Mouse (Mus musculus) embryonic facial prominence, embryonic 14.5 days (tissue): ENCODE measurements at regions not wholly inside any gene's neighbourhood (a gene's known extent, or its start where the extent isn't known, plus 50 kb on each side); places are given as distances from the start of the nearest gene placed in this dataset.

ENCODE experiments used
- ATAC-seq: fragments of 200-750 bp; cut with Nextera tagmentation; 2 replicates; pipeline ENCODE4 v1.8.0; 2017; ENCODE audit warnings: low read depth, moderate number of reproducible peaks, moderate TSS enrichment
- DNase-seq: peaks from one replicate; pipeline ENCODE4 v3.0.0-alpha.2; 2015; ENCODE audit warnings: low spot score
- H3K27ac ChIP-seq: fragments of 300-500 bp; sonication (generic); replicated peaks from 2 replicates; pipeline ENCODE4 v1.5.1; 2014; ENCODE audit warnings: low read depth, mild to moderate bottlenecking, low read length, moderate library complexity
- H3K27me3 ChIP-seq: fragments of 300-500 bp; sonication (generic); replicated peaks from 2 replicates; pipeline ENCODE4 v1.6.1; 2014; ENCODE audit warnings: low read length; ENCODE audit not compliant: control insufficient read depth, insufficient read depth
- H3K36me3 ChIP-seq: fragments of 300-500 bp; sonication (generic); 2 replicates; pipeline ENCODE4 v1.6.1; 2014; ENCODE audit warnings: low read length, mixed read lengths; ENCODE audit not compliant: control insufficient read depth, insufficient read depth
- H3K4me1 ChIP-seq: fragments of 300-500 bp; sonication (generic); 2 replicates; pipeline ENCODE4 v1.6.1; 2014; ENCODE audit warnings: antibody characterized with exemption, low read length; ENCODE audit not compliant: control insufficient read depth, insufficient read depth
- H3K4me2 ChIP-seq: fragments of 300-500 bp; sonication (generic); 2 replicates; pipeline ENCODE4 v1.6.1; 2014; ENCODE audit warnings: low read depth, mild to moderate bottlenecking, low read length, moderate library complexity, mixed read lengths
- H3K4me3 ChIP-seq: fragments of 300-500 bp; sonication (generic); 2 replicates; pipeline ENCODE4 v1.5.1; 2014; ENCODE audit warnings: low read depth, mild to moderate bottlenecking, low read length
- H3K9ac ChIP-seq: fragments of 300-500 bp; sonication (generic); 2 replicates; pipeline ENCODE4 v1.6.1; 2014; ENCODE audit warnings: low read depth, mild to moderate bottlenecking, low read length, moderate library complexity, mixed read lengths
- H3K9me3 ChIP-seq: fragments of 300-500 bp; sonication (generic); 2 replicates; pipeline ENCODE4 v1.6.1; 2016; ENCODE audit warnings: low read length; ENCODE audit not compliant: control insufficient read depth
- WGBS: fragments of 180-500 bp; shearing (Covaris S2); extraction: QIAGEN DNeasy Blood & Tissue Kit; methylation state at CpG from one replicate; pipeline ENCODE4 v1.1.7; 2014; 5-methylcytosine and 5-hydroxymethylcytosine counted together

DNA sequence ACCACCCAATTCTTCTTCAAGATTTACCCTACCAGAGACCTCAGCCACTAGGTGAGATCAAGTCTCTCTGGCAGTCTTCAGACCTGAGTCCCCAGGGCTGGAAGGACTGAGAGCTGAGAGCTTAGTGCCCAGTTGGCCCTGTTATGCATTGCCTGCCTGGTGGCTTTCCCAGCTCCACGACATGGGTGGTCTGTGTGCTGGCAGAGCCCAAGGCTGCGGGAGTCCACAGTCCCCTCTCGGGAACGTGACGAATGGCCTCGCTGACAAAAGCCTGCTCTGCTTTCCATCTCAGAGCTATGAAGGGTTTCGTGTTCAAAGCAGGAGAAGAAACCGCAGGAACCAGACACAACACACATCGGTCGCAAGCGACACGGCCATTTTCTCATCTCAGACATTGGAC is 450.7 kb downstream of the Ccdc171 start:
- Histone ChIP-seq H3K4me2 (peak overlapping the region; percentile 11; the same call in 1 of the 2 replicates), H3K9ac (no peak overlapping the region), H3K36me3 (no peaks in the 10 kb centered on the region), H3K9me3 (no peaks in the 10 kb centered on the region), H3K4me1 (peaks cover 9% of the 10 kb centered on the region), H3K27me3 (no peaks in the 10 kb centered on the region), H3K4me3 (no peak overlapping the region), H3K27ac (peak overlapping the region; percentile 16; the same call in 1 of the 2 replicates)
- peak; percentile 54 for DNase-seq
- ATAC-seq: peak; percentile 50; the same call in 1 of the 2 replicates
- 42% methylated on average over 12 of the region's 12 CpGs for WGBS

DNA sequence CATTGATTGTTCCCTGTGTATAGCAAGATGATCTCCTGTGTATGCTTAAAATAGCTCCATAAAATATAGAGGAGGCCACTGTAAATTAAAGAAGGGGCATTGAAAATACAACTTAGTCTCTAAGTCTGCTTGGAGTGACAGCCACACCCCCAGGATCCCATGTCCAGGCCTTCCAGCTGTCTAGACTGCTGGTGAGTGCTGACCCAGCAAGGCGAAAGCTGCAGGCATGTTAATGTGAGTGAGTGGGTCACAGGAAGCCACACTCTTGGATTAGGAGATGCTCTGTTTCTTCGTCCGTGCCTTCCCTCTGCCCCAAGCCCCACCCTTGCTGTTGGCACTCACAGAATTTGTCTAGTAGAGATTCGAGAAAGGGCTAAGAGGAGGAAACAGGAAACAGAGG is 453.7 kb downstream of the Ccdc171 start:
- Histone ChIP-seq H3K4me3 (no peak overlapping the region), H3K4me1 (peaks cover 9% of the 10 kb centered on the region), H3K36me3 (no peaks in the 10 kb centered on the region), H3K9me3 (no peaks in the 10 kb centered on the region), H3K27ac (no peak overlapping the region), H3K9ac (no peak overlapping the region), H3K4me2 (no peak overlapping the region), H3K27me3 (no peaks in the 10 kb centered on the region)
- DNase-seq (no peak), ATAC-seq (no peak)
- WGBS: 49% methylated on average over 4 of the region's 4 CpGs

DNA sequence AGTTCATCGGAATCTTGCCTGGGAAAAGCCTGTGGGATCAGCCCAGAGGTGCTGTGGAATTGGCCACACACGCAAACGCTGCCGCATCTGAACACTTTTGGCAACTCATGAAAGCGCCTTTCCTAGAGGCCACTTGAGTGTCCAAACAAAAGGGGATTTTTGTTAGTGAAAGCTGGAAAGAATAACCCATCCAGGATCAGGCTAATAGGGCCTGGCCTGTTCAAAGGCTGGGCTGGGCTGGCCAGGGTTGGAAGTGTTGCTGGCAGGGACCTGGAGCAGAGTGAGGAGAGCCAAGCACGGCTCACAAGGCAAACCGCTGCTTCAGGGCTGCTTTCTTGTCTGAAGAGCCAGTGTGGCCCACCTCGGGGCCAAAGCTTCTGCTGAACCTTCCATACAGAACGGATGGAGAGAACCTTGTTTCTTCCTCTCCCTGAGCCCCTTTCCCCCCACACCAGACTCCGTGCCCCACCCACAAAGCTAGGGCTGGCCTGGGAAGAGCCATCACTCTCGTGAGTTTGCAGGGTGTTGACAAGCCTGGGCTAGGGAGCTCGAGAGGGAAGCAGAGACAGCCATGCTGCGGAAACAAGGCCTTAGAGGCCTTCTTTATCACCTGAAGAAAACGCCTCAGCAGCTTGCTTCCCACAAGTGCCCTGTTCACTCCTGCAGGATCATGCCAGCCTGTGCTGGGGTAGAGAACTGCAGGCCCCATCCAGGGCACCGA is 459.5 kb downstream of the Ccdc171 start:
- Histone ChIP-seq H3K4me1 (peaks cover 25% of the 10 kb centered on the region), H3K36me3 (no peaks in the 10 kb centered on the region), H3K9ac (no peak overlapping the region), H3K4me3 (no peak overlapping the region), H3K27ac (peak overlapping the region; percentile 52), H3K4me2 (no peak overlapping the region), H3K9me3 (no peaks in the 10 kb centered on the region), H3K27me3 (no peaks in the 10 kb centered on the region)
- ATAC-seq (no peak; the same call in 1 of the 2 replicates), DNase-seq (peak; percentile 48)
- 72% methylated on average over 15 of the region's 15 CpGs for WGBS

DNA sequence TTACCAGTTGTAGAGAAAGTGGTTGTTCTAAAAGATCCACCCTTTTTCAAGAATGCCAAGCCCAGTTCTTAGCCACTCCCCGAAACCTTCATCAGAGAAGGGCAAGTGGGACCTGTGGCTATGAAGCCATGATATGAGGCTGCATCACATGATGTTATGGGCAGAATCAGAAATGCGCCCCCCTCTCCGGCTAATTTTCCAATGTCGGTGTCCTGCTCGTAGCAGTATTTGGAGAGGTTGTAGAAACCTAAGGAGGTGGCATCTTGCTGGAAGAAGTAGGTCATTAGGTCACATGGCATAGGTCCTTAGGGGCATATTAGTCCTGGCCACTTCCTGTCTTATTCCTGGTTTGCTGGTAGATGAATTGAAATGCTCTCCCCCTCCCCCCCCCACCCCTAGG is 460.1 kb downstream of the Ccdc171 start:
- Histone ChIP-seq H3K4me1 (peaks cover 30% of the 10 kb centered on the region), H3K27ac (no peak overlapping the region), H3K36me3 (no peaks in the 10 kb centered on the region), H3K4me2 (no peak overlapping the region), H3K27me3 (no peaks in the 10 kb centered on the region), H3K4me3 (no peak overlapping the region), H3K9ac (no peak overlapping the region), H3K9me3 (no peaks in the 10 kb centered on the region)
- DNase-seq: no peak
- 87% methylated on average over 5 of the region's 5 CpGs for WGBS
- ATAC-seq: no peak

DNA sequence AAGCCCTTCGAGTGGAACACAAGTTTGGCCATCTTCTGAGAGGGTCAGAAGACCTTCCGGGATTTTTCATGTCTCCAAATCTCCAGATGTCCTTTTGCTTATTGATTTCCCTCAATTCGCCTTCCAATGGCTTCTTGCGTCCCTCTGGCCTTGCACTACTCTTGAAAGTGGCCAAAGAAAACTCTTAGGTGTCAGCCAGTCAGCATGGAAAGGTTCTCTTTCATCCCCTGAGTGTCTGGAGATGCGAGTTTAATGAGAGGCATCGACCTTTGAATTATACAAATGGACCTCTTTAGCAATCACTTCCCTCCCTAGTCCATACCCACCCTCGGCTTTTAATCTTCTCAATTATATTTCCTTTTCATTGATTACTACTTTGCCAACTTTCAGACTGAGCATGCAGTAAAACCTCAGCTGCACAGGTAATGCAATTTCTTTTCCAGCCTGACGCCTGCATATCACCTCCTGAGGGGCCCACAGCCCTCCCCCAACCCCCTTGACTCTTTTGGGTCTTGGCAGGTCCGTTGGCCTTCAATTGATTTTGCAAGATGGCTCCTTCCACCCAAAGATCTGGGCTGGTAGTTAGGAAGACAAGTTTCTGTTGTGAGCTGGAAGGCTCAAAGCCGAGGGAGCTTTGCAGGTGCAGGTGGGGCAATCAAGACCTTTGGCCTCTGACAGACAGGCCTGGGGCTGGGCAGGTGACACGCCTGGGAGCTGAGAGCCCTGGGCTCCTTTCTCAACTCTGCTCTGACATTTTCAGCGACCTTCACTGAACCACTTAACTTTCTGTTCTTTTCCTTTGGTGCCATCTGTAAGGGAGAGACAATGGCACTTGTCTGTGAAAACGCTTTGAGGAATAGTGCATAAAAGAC is 461.8 kb downstream of the Ccdc171 start:
- H3K4me3 ChIP-seq: no peak overlapping the region
- no peak for ATAC-seq
- no peak overlapping the region for H3K4me2 ChIP-seq
- H3K9me3 ChIP-seq: no peaks in the 10 kb centered on the region
- H3K27me3 ChIP-seq: no peaks in the 10 kb centered on the region
- no peak overlapping the region for H3K9ac ChIP-seq
- WGBS: 75% methylated on average over 13 of the region's 13 CpGs
- H3K4me1 ChIP-seq: peaks cover 40% of the 10 kb centered on the region
- H3K36me3 ChIP-seq: no peaks in the 10 kb centered on the region
- H3K27ac ChIP-seq: peak overlapping the region; percentile 86
- DNase-seq: no peak

DNA sequence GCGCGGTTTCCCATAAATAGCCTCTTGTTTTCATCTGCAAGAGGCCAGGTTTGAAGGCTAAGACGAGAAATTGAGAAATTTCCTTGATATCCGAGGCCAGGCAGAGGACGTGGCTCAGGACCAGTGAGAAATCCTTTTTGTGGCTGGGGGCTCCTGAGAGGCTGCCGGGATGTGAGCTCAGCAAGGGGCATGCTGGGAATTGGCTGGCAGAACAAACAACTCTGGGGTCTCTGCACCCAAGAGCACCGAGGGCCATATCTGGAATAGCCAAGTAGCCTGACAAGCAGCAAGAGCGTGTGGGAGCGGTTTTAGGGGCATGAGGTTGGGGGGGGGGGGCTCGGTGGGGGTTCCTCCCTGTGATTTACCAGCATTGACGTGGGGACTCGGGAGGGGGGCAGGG is 462.5 kb downstream of the Ccdc171 start:
- H3K4me3 ChIP-seq: no peak overlapping the region
- DNase-seq: peak; percentile 79
- no peak overlapping the region for H3K9ac ChIP-seq
- 37% methylated on average over 11 of the region's 12 CpGs for WGBS
- H3K27ac ChIP-seq: peak overlapping the region; percentile 86
- 0 out of 2 replicates have a peak, but pooled peaks have one; percentile 13 for ATAC-seq
- H3K36me3 ChIP-seq: no peaks in the 10 kb centered on the region
- H3K27me3 ChIP-seq: no peaks in the 10 kb centered on the region
- H3K4me2 ChIP-seq: peak overlapping the region; percentile 26; the same call in 1 of the 2 replicates
- no peaks in the 10 kb centered on the region for H3K9me3 ChIP-seq
- peaks cover 40% of the 10 kb centered on the region for H3K4me1 ChIP-seq

DNA sequence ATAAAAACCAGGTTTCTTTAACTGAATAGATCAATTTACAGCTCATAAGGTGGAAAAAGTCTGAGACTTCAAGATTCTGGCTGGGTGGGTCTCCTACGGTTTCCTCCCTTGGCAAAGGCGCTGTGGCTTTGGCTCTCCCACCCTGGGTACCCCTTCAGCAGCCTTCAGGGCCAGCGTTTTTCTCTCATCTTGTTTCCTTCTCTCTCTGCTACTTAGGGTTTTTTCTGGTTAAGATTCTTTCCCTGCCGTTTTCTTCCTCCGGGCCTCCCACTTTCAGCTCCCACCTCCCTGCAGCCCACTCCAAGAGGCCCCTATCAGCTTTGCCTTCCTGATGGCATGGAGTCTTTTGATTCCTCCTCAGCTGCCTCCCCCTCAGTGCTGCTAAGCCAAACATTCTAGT is 463.0 kb downstream of the Ccdc171 start:
- peak overlapping the region; percentile 26; the same call in 1 of the 2 replicates for H3K4me2 ChIP-seq
- H3K36me3 ChIP-seq: no peaks in the 10 kb centered on the region
- 10% methylated on average over 4 of the region's 5 CpGs for WGBS
- ATAC-seq (peak; percentile 68; the same call in 1 of the 2 replicates), DNase-seq (peak; percentile 91)
- no peaks in the 10 kb centered on the region for H3K27me3 ChIP-seq
- H3K4me3 ChIP-seq: no peak overlapping the region
- no peak overlapping the region; the same call in 1 of the 2 replicates for H3K9ac ChIP-seq
- peak overlapping the region; percentile 86 for H3K27ac ChIP-seq
- H3K4me1 ChIP-seq: peaks cover 40% of the 10 kb centered on the region
- no peaks in the 10 kb centered on the region for H3K9me3 ChIP-seq

DNA sequence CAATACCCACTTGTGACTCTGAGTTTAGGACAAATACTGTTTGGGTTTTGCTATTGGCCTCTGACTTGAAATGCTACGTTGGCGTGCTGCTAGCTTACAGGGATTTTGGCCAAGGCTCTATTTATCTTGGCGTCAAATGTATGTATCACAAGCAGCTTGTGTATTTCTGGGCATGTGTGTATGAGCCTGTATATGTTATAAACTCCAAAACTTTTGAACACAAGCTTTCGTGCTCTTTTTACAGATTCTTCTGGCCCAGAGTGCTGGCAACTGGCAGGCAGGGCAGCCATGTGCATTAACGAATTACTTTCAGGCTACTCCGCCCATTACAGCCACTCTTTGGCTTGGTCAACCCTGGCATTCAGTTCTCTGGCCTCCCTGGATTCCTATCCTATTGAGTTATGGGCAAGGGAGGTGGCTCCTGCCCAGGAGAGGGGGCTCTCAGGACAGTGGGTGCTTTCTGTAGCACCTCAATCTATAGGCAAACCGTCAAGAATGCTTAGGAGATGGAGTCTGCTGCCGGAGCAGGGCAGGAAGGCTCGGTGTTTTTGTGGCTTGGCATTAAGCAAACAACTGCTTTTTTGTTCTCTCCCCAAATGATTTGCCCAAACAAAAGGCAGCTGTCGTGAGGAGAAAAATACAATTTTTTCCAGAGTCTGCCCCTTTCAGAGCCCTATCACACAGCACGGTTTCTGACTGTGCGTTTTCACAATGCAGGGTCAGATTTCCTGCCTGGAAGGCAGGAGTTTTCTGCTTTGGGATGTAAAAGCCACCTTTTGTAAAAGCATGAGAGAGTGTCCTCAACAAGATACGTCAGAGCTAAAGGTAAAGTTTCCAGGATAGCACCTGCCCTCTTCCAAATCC is 465.0 kb downstream of the Ccdc171 start:
- Histone ChIP-seq H3K4me2 (no peak overlapping the region), H3K36me3 (no peaks in the 10 kb centered on the region), H3K4me3 (no peak overlapping the region), H3K9ac (no peak overlapping the region), H3K9me3 (no peaks in the 10 kb centered on the region), H3K27ac (peak overlapping the region; percentile 86), H3K4me1 (peaks cover 37% of the 10 kb centered on the region), H3K27me3 (no peaks in the 10 kb centered on the region)
- ATAC-seq: peak; percentile 45
- DNase-seq: peak; percentile 90
- 35% methylated on average over 13 of the region's 13 CpGs for WGBS
